Mouse (Mus musculus): Measurements from ENCODE around the gene Rbms2.

DNA sequence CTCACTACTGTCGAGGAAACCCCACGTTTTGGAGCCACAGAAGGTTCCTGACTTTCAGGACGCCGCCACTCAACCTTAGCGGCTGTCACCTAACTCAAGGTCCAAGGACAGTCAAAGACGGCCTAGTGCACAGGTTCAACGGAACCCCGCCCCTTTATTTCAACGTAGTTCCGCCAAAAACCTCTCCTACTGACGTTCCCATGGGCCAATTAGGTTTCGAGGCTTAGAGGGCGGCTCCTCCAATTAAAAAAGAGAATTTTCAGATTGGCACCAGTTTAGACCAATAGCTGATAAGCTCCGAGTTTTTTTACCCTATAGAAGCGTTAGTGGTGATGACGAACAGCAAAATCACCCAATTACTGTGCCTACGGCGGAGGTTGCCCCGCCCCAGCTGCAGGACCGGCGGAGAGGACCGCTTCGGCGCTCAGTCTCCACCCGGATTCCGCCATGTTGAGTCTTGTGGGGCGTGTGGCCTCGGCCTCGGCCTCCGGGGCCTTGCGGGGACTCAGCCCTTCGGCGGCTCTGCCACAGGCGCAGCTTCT is 97.1 kb downstream of the Rbms2 start, which contains the start of gene Atp5b:
- TF ChIP-seq ZNF384 (IDR thresholded peaks at IDR 0.05; ENCODE audit: low read depth, low read length) (no peak), ZC3H11A (IDR thresholded peaks at IDR 0.05; ENCODE audit: borderline replicate concordance, low read depth, low read length) (no peak), HCFC1 (IDR thresholded peaks at IDR 0.05; ENCODE audit: borderline replicate concordance, insufficient read depth, low read length) (no peak)

Measured in ES-E14 (cell line).